Mouse (Mus musculus): Measurements from ENCODE around the gene Olfr116.

Gene Olfr116

DNA sequence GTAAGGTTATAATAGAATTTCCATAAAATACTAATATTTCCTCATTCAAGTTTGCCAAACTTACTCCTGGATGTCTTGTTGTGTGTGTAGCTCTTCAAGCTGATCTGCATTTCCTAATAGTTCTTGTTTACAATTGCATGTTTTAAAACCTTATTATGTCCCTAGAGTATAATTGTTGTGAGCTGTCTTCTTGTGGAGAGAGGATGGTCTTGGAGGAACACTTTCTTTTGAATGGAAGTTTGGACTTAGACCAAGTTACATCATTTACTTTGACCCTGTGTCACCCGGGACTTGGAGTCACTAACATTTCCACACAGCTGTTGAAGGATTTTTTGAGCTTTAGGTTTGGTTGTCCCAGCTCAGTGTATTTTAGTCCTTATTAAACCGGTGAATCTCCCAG lies at the start of gene Olfr116, which contains the start of gene Olfr115:
Gene Olfr116 (minus strand): TSS at position 191 of the 400 bp plus-strand sequence.
Gene Olfr115 (minus strand): TSS at position 101 of the 400 bp plus-strand sequence.
- no peak for DNase-seq (ENCODE audit: low spot score)

DNA sequence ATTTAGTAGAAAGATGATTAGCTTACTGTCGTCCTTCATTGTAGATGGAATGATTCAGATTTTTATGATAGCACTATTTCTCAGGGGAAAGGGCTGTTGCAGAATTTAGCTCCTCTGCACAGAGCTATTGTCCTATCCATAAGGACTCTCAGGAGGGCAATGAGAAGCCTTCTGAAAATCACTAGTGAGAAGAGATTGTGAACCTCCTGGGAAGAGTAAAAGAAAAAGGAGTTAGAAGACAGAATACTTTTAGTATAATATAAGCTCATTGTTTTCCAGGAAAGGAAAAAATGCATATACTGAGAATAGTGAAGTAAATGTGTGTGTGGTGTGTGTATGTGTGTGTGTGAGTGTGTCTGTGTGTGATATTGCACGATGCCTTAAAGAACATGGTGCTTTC lies 39.7 kb upstream of the Olfr116 start, which contains the start of gene Olfr118:
Gene Olfr118 (plus strand): TSS at position 301 of the 400 bp plus-strand sequence.
- DNase-seq (ENCODE audit: low spot score) = no peak

DNA sequence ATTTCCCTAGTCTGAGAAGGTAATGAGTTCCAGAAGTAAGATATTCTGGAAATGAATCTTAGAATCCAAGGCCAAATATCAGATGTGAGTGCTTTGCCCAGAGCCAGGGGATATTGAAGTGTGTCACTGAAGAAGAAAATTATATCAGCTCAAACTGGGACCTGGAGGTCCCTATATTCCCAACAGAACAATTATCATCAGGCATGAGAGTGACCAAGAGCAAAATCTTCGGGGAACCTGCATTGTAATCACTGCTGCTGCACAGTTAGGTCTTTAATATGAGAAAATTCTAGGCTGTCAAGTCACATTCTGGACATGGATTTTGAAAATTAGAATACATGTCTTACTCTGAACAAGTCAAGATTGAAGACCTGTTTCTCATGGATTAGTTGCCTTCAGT lies 36.7 kb upstream of the Olfr116 start, which contains the start of gene Olfr117:
Gene Olfr117 (minus strand): TSS at position 101 of the 400 bp plus-strand sequence.
- DNase-seq (ENCODE audit: low spot score) = no peak

- no peak for DNase-seq (ENCODE audit: low spot score)
Observed at GRCm38 (mm10) chr17:37592643-37593042, 34.4 kb downstream of the Olfr116 start, which contains the start of gene Olfr114. TSS of gene Olfr114 (minus strand) at chr17:37592743.

GRCm38 (mm10) chr17:37577563-37577962 lies 49.4 kb downstream of the Olfr116 start, which contains the start of gene Olfr113:
TSS of gene Olfr113 (minus strand) at chr17:37577663.
- no peak for DNase-seq (ENCODE audit: low spot score)

All from retina, embryonic 14.5 days (tissue).